Mouse (Mus musculus) E14TG2a.4 (cell line): ENCODE measurements around the gene Cpsf6.

Experiments used
- H3K27me3 ChIP-seq: 2 replicates; pipeline ENCODE4 v1.6.1; 2014; ENCODE audit warnings: low read length, control low read depth; ENCODE audit not compliant: insufficient read depth
- H3K36me3 ChIP-seq: 2 replicates; pipeline ENCODE4 v1.6.1; 2014; ENCODE audit warnings: low read length, control low read depth; ENCODE audit not compliant: insufficient read depth
- H3K4me1 ChIP-seq: replicated peaks from 2 replicates; pipeline ENCODE4 v1.6.1; 2014; ENCODE audit warnings: low read depth, low read length, control low read depth
- H3K4me3 ChIP-seq: replicated peaks from 2 replicates; pipeline ENCODE4 v1.5.1; 2014; ENCODE audit warnings: mild to moderate bottlenecking, low read length
- H3K9me3 ChIP-seq: 2 replicates; pipeline ENCODE4 v1.6.1; 2014; ENCODE audit warnings: low read length, control low read depth
- CTCF ChIP-seq: conservative IDR thresholded peaks from 2 replicates; pipeline ENCODE4 v1.5.1; 2014; ENCODE audit warnings: low read length
- NANOG ChIP-seq: IDR thresholded peaks from 2 replicates; pipeline ENCODE4 v1.6.1; 2014; ENCODE audit warnings: borderline replicate concordance, low read length, mixed read lengths
- POU5F1 ChIP-seq: IDR thresholded peaks from 2 replicates; pipeline ENCODE4 v1.6.1; 2014; ENCODE audit warnings: low read length, borderline replicate concordance

Gene Cpsf6

GRCm38 (mm10) chr10:117416095-117416494 is 36.3 kb upstream of the Cpsf6 start:
- Histone ChIP-seq H3K36me3 (no peaks in the 10 kb centered on the region), H3K4me1 (peaks cover 51% of the 10 kb centered on the region), H3K4me3 (no peak overlapping the region), H3K9me3 (no peaks in the 10 kb centered on the region), H3K27me3 (peaks cover 22% of the 10 kb centered on the region)
- no peak for TF ChIP-seq CTCF
- TF ChIP-seq POU5F1: no peak
- TF ChIP-seq NANOG: no peak

DNA sequence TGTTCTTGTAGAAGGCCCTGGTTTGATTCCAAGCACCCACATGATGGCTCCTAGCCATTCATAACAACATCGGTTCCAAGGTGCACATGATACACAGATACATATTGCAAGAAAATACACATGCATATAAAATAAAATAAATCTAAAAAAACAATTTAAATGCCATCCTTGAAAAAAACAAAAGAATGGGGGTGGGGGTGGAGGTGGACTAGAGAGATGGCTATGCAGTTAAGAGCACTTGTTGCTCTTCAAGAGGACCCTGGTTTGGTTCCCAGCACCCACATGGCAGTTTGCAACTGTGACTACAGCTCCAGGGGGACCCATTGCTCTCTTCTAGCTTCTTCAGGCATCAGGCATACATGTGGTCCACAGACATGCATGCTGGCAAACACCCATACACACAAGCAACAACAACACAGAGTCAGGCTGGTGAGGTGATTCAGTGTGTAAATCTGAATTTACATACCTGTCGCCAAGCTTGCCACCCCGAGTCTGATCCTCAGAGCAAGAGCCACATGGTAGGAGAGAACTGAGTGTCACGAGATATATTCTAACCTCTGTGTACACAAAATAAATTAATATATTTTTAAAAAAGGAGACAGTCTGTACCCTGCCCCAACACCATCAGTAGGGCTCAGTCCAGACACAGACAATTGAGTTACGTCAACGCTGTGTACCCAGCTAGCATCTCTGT is 35.7 kb upstream of the Cpsf6 start:
- Histone ChIP-seq H3K4me1 (peaks cover 55% of the 10 kb centered on the region), H3K36me3 (no peaks in the 10 kb centered on the region), H3K27me3 (peaks cover 17% of the 10 kb centered on the region; the same call in 1 of the 2 replicates), H3K9me3 (no peaks in the 10 kb centered on the region), H3K4me3 (no peak overlapping the region)
- no peak for TF ChIP-seq CTCF
- TF ChIP-seq POU5F1: no peak
- TF ChIP-seq NANOG: no peak

- no peaks in the 10 kb centered on the region for H3K9me3 ChIP-seq
Observed at GRCm38 (mm10) chr10:117414726-117415125, 34.9 kb upstream of the Cpsf6 start.

DNA sequence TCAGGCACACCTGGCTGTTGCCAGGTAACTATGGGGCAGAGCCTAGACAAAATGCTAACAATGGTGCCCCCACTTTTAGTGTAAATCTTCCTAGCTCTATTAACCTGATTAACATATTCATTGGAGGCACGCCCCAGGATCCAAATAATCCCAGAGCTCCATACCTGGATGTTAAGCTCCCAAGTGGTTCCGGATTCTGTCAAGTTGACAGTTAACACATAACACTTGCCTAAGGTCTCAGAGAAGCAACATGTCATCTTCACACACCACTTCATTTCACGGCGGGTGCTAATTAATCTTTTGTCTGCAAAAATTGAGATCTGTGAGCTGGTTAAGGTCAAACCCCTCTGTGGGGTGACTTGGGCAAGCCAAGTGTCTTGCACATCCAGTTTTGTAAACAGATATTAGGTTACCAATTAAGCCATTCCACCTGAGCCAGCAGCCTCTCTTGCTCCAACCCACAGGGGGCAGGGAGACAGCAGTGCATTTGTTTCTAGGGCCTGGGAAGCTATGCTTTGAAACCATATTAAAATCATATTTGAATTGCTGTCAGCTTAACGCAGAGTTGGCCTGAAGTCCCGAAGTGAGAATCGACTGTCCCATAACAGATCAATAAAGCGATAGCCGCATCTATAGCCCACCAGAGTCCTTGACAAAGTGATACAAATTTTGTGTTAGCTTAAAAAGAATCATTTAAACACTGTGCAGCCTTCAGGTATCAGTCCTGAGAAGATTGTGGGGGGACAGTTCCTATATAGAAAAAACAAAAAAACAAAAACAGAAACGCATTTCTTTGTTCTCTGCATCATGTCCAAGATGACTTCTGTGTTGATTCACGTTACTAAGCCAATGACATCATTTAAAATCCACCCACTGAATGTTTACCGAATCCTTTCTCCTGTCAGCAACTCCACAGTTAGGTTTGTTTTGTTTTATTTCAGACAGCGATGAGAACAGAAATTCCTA is 34.0 kb upstream of the Cpsf6 start:
- Histone ChIP-seq H3K4me3 (no peak overlapping the region), H3K36me3 (no peaks in the 10 kb centered on the region), H3K27me3 (peaks cover 14% of the 10 kb centered on the region; the same call in 1 of the 2 replicates), H3K4me1 (peaks cover 68% of the 10 kb centered on the region), H3K9me3 (no peaks in the 10 kb centered on the region)
- TF ChIP-seq POU5F1 (no peak), NANOG (no peak; the same call in 1 of the 2 replicates), CTCF (no peak)

More at GRCm38 (mm10) chr10:117414726-117415125, 34.9 kb upstream of the Cpsf6 start:
- Histone ChIP-seq H3K36me3 (no peaks in the 10 kb centered on the region), H3K27me3 (peaks cover 16% of the 10 kb centered on the region; the same call in 1 of the 2 replicates), H3K4me1 (peaks cover 63% of the 10 kb centered on the region), H3K4me3 (no peak overlapping the region)
- TF ChIP-seq CTCF (no peak), NANOG (no peak), POU5F1 (no peak)

DNA sequence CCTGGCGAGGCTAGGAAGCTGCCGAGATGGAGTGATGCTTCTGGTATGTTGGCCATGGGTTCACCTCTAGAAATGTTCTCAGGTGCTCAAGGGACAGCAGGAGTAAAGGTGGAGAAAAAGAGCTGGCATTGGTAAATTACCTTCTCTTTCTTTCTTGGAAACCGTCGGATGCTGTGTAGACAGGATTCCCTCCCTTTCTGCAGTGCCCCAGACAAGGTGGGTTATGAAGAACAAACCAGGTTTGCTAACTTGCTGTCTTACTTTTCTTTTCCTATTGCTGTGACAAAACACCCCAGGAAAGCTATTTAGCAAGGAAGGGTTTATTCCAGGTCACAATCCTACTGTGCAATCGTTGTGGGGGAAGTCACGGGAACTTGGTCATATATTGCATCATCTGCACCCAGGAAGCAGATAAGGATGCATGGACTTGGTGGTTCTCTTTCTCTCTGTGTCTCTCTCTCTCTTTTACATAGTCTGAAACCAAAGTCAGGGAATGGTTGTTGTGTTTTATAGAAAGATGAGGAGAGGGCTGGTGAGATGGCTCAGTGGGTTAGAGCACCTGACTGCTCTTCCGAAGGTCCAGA is 32.8 kb upstream of the Cpsf6 start:
- Histone ChIP-seq H3K4me3 (peak overlapping the region; percentile 46), H3K9me3 (no peaks in the 10 kb centered on the region), H3K4me1 (peaks cover 58% of the 10 kb centered on the region), H3K36me3 (no peaks in the 10 kb centered on the region), H3K27me3 (0 out of 2 replicates have a peak, but pooled peaks cover 3% of the 10 kb centered on the region)
- no peak for TF ChIP-seq CTCF
- TF ChIP-seq POU5F1: no peak
- no peak for TF ChIP-seq NANOG

DNA sequence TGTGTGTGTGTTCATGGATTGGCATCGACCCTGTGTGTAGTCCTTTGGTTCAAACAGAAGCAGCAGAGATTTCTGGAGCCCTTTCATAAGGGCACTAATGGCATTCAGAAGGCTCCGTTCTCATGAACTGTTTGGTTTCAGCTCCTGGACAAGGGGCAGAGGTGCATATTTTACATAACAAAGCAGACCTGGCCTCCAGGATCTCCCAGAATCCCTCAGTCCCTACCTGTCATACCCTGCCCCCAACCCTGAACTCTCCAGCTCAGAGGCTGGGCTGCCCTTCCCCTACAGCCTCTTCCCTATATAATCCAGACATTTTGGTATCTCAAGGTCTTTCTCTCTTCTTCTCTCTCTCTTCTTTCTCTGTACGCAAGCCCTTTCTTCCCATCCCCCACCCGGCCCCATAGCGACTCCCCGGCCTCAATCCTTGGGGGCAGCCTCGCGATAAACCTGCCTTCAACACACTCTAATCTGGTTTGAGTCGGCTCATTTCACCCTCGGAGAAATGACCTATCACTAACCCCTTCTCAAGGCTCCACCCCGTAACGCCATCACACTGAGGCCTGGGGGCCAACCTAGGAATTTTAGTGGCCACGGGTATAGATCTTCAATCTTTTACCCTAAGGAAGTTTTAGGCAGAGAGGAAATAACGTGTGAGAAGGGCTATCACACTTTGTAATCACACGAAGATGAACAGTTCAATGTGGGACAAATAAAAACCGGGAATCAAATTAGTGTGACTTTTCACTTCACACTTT is 32.1 kb upstream of the Cpsf6 start:
- no peak; the same call in 1 of the 2 replicates for TF ChIP-seq POU5F1
- TF ChIP-seq NANOG: no peak
- TF ChIP-seq CTCF: no peak
- Histone ChIP-seq H3K27me3 (0 out of 2 replicates have a peak, but pooled peaks cover 3% of the 10 kb centered on the region), H3K9me3 (no peaks in the 10 kb centered on the region)

DNA sequence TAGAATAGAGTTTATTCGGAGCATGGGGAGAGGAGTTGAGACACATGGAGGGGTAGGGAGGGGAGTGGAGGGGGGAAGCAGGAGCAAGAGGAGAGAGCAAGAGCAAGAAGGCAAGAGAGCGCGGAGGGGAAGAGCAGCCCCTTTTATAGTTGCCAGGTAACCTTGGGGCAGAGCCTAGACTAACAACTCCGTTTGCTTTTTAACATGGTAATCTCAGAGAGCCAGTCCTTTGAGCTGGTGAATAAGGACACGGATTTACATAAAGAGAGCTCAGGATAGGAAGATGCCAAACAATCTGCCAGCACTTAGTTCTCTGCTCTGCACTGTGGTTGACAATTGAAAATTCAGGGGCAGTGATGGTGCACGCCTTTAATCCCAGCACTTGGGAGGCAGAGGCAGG is 31.3 kb upstream of the Cpsf6 start:
- H3K27me3 ChIP-seq: 0 out of 2 replicates have a peak, but pooled peaks cover 3% of the 10 kb centered on the region
- peaks cover 59% of the 10 kb centered on the region for H3K4me1 ChIP-seq
- no peaks in the 10 kb centered on the region for H3K36me3 ChIP-seq
- no peak for TF ChIP-seq CTCF
- no peak for TF ChIP-seq NANOG
- no peak for TF ChIP-seq POU5F1
- H3K9me3 ChIP-seq: no peaks in the 10 kb centered on the region
- H3K4me3 ChIP-seq: no peak overlapping the region

More for the DNA sequence above, 32.1 kb upstream of the Cpsf6 start:
- Histone ChIP-seq H3K4me3 (peak overlapping the region; percentile 46), H3K36me3 (no peaks in the 10 kb centered on the region), H3K4me1 (peaks cover 57% of the 10 kb centered on the region)
